Mouse (Mus musculus) limb, embryonic 10.5 days (tissue): ENCODE measurements around the gene Sct. TPM values are rescaled to one million over a fixed set of nuclear protein-coding genes. Genes with fewer than 3 reads are reported as not detected.
"Not testable (repeated sequence)": the region's sequence is repeated elsewhere in the genome, so short reads cannot be mapped to it uniquely, and the experiment has no call there.

Experiments used
- DNase-seq: peaks from one replicate; pipeline ENCODE4 v3.0.0-alpha.2; 2017; ENCODE audit warnings: low spot score
- H3K27ac ChIP-seq: fragments of 300-500 bp; sonication (generic); 2 replicates; pipeline ENCODE4 v1.5.1; 2016; ENCODE audit warnings: mild to moderate bottlenecking
- H3K27me3 ChIP-seq: fragments of 300-500 bp; sonication (generic); 2 replicates; pipeline ENCODE4 v1.6.1; 2016; ENCODE audit warnings: low read depth, mild to moderate bottlenecking; ENCODE audit not compliant: poor library complexity, severe bottlenecking
- H3K36me3 ChIP-seq: fragments of 300-500 bp; sonication (generic); 2 replicates; pipeline ENCODE4 v1.6.1; 2016; ENCODE audit warnings: mild to moderate bottlenecking, moderate library complexity
- H3K4me1 ChIP-seq: fragments of 300-500 bp; sonication (generic); 2 replicates; pipeline ENCODE4 v1.6.1; 2016
- H3K4me3 ChIP-seq: fragments of 300-500 bp; sonication (generic); 2 replicates; pipeline ENCODE4 v1.5.1; 2016; ENCODE audit warnings: mild to moderate bottlenecking, moderate library complexity
- H3K9me3 ChIP-seq: fragments of 300-500 bp; sonication (generic); replicated peaks from 2 replicates; pipeline ENCODE4 v1.6.1; 2016; ENCODE audit warnings: mild to moderate bottlenecking
- WGBS: fragments of 180-500 bp; shearing (Covaris S2); methylation state at CpG from one replicate; pipeline ENCODE4 v1.1.7; 2016; 5-methylcytosine and 5-hydroxymethylcytosine counted together
- polyA plus RNA-seq: library from polyadenylated mRNA; unstranded; fragments of >200 nt; fragmentation: Nextera tagmentation; extraction: Ambion mirVana; gene quantifications from 2 replicates; pipeline ENCODE4 v1.2.1, GENCODE M21; 2016

The Sct gene
- polyA plus RNA-seq, 1 experiment from 2014 or later, result 9.7 TPM

GRCm38 (mm10) chr7:141256159-141256558 lies 22.8 kb downstream of the Sct start:
- 95% methylated on average over 10 of the region's 10 CpGs for WGBS
- DNase-seq, result no peak
- no peak overlapping the region for H3K4me3 ChIP-seq
- no peaks in the 10 kb centered on the region for H3K27me3 ChIP-seq
- H3K4me1 ChIP-seq, result no peaks in the 10 kb centered on the region
- peaks cover 97% of the 10 kb centered on the region for H3K36me3 ChIP-seq
- no peaks in the 10 kb centered on the region for H3K9me3 ChIP-seq
- H3K27ac ChIP-seq, result no peak overlapping the region

- peaks cover 97% of the 10 kb centered on the region for H3K36me3 ChIP-seq
- H3K4me3 ChIP-seq, H3K27ac ChIP-seq, H3K9me3 ChIP-seq, DNase-seq, H3K4me1 ChIP-seq, H3K27me3 ChIP-seq: not testable (repeated sequence)
- 96% methylated on average over 4 of the region's 4 CpGs for WGBS
Measured at GRCm38 (mm10) chr7:141250486-141250885, 28.4 kb downstream of the Sct start.

GRCm38 (mm10) chr7:141231551-141231950 lies 47.4 kb downstream of the Sct start:
- 94% methylated on average over 10 of the region's 10 CpGs for WGBS
- Histone ChIP-seq H3K36me3 (peaks cover 62% of the 10 kb centered on the region), H3K27ac (no peak overlapping the region), H3K27me3 (no peaks in the 10 kb centered on the region), H3K4me3 (no peak overlapping the region), H3K9me3 (no peaks in the 10 kb centered on the region), H3K4me1 (peaks cover 20% of the 10 kb centered on the region)
- DNase-seq, result no peak

- no peaks in the 10 kb centered on the region for H3K9me3 ChIP-seq
- 94% methylated on average over 3 of the region's 3 CpGs for WGBS
- DNase-seq, result no peak
- no peak overlapping the region for H3K4me3 ChIP-seq
- H3K36me3 ChIP-seq, result peaks cover 58% of the 10 kb centered on the region
- peaks cover 20% of the 10 kb centered on the region for H3K4me1 ChIP-seq
- no peak overlapping the region for H3K27ac ChIP-seq
- no peaks in the 10 kb centered on the region for H3K27me3 ChIP-seq
Measured at GRCm38 (mm10) chr7:141231111-141231510, 47.8 kb downstream of the Sct start.

GRCm38 (mm10) chr7:141230570-141230969 lies 48.4 kb downstream of the Sct start:
- peaks cover 20% of the 10 kb centered on the region for H3K4me1 ChIP-seq
- no peaks in the 10 kb centered on the region for H3K27me3 ChIP-seq
- WGBS, result 97% methylated on average over 4 of the region's 4 CpGs
- H3K4me3 ChIP-seq, result no peak overlapping the region
- peaks cover 52% of the 10 kb centered on the region for H3K36me3 ChIP-seq
- H3K27ac ChIP-seq, result no peak overlapping the region
- DNase-seq, result no peak
- no peaks in the 10 kb centered on the region for H3K9me3 ChIP-seq

- no peaks in the 10 kb centered on the region for H3K27me3 ChIP-seq
- DNase-seq, result no peak
- H3K9me3 ChIP-seq, result no peaks in the 10 kb centered on the region
- H3K4me1 ChIP-seq, result peaks cover 20% of the 10 kb centered on the region
- 68% methylated on average over 6 of the region's 6 CpGs for WGBS
- H3K4me3 ChIP-seq, result peak overlapping the region; percentile 99
- H3K36me3 ChIP-seq, result peaks cover 44% of the 10 kb centered on the region
- H3K27ac ChIP-seq, result peak overlapping the region; percentile 98
Measured at GRCm38 (mm10) chr7:141229702-141230101, 49.2 kb downstream of the Sct start.

Other genes with a start within 250 kb of the Sct start
- 26.2 and 30.7 TPM in 2 replicates for gene B4galnt4, start 218.0 kb downstream of the Sct start, polyA plus RNA-seq
- 6.0 and 8.2 TPM in 2 replicates for gene Pkp3, start 200.9 kb downstream of the Sct start, polyA plus RNA-seq
- gene Sigirr, start 178.6 kb downstream of the Sct start, polyA plus RNA-seq, result 2.3 TPM in 2 replicates
- 0.64 and 0.67 TPM in 2 replicates for gene Ano9, start 161.3 kb downstream of the Sct start, polyA plus RNA-seq
- gene Ptdss2, start 156.8 kb downstream of the Sct start, polyA plus RNA-seq, result 85.6 and 95.2 TPM in 2 replicates
- 67.7 and 85.0 TPM in 2 replicates for gene Rnh1, start 106.3 kb downstream of the Sct start, polyA plus RNA-seq
- gene Hras, start 85.1 kb downstream of the Sct start, polyA plus RNA-seq, result 101 and 104 TPM in 2 replicates
- 14.0 and 21.8 TPM in 2 replicates for gene Lrrc56, start 85.0 kb downstream of the Sct start, polyA plus RNA-seq
- gene Lmntd2, start 65.1 kb downstream of the Sct start, polyA plus RNA-seq, result 3.5 and 4.5 TPM in 2 replicates
- 44.7 and 53.5 TPM in 2 replicates for gene Rassf7, start 63.3 kb downstream of the Sct start, polyA plus RNA-seq
- gene Phrf1, start 50.3 kb downstream of the Sct start, polyA plus RNA-seq, result 121 and 131 TPM in 2 replicates
- gene Irf7, start 12.7 kb downstream of the Sct start, polyA plus RNA-seq, result 0.50 and 0.73 TPM in 2 replicates
- 0.19 TPM in 1 of 2 replicates, not detected in the other for gene Cdhr5, start 2.3 kb downstream of the Sct start, polyA plus RNA-seq
- gene Drd4, start 12.9 kb upstream of the Sct start, polyA plus RNA-seq, result 0.68 and 0.93 TPM in 2 replicates
- gene Deaf1, start 48.6 kb upstream of the Sct start, polyA plus RNA-seq, result 44.1 and 59.5 TPM in 2 replicates
- gene Tmem80, start 48.6 kb upstream of the Sct start, polyA plus RNA-seq, result 42.9 and 46.1 TPM in 2 replicates
- 3.4 and 5.0 TPM in 2 replicates for gene Eps8l2, start 59.7 kb upstream of the Sct start, polyA plus RNA-seq
- gene Taldo1, start 113.1 kb upstream of the Sct start, polyA plus RNA-seq, result 258 and 272 TPM in 2 replicates
- 44.5 and 56.4 TPM in 2 replicates for gene Gatd1, start 135.0 kb upstream of the Sct start, polyA plus RNA-seq
- 6.0 and 8.8 TPM in 2 replicates for gene Cend1, start 150.4 kb upstream of the Sct start, polyA plus RNA-seq
- 43.6 and 48.3 TPM in 2 replicates for gene Slc25a22, start 158.8 kb upstream of the Sct start, polyA plus RNA-seq
- 26.8 and 30.0 TPM in 2 replicates for gene Pidd1, start 164.9 kb upstream of the Sct start, polyA plus RNA-seq
- 1,138 and 1,369 TPM in 2 replicates for gene Rplp2, start 168.2 kb upstream of the Sct start, polyA plus RNA-seq
- 11.6 and 12.4 TPM in 2 replicates for gene Pnpla2, start 176.1 kb upstream of the Sct start, polyA plus RNA-seq
- 7.0 and 7.8 TPM in 2 replicates for gene Cracr2b, start 182.0 kb upstream of the Sct start, polyA plus RNA-seq
- 14.0 and 15.8 TPM in 2 replicates for gene Cd151, start 188.3 kb upstream of the Sct start, polyA plus RNA-seq
- 77.2 and 86.8 TPM in 2 replicates for gene Polr2l, start 196.0 kb upstream of the Sct start, polyA plus RNA-seq
- gene Tspan4, start 196.1 kb upstream of the Sct start, polyA plus RNA-seq, result 25.0 and 36.9 TPM in 2 replicates